ENCODE assay signal across 20 mouse cellular contexts in the genomic region with DNA sequence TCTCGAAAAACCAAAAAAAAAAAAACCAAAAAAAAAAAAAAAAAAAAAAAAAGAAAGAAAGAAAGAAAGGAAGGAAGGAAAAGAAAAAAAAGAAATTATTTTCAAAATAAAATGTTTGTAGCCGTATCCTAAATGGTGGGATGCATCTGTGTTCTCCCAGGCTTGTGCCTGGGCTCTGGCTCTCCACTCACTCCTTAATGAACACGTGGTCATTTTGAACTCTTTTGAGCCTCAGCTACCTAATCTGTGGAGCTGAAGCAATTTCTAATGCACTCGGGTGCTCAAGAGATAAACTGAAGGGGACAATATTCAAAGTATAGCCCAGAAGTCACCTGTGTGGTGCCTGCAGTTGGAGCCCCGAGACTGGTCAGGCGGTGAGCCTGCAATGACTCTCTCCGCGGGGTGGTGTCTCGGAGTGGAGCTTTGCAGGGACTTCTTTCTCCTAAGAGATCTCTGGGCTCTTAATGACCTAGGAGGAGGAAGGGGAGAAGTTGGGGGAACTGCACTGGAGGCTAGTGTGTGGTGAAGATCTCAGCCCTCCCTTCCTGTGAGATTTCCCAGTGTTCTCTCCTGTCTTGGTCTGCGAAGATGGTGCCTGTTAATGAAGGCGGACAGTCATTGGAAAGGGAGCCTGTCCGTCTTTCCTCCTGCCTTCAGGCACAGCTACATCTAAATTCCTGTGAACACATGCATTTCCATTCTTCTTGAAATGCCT. TPM values are rescaled to one million over a fixed set of nuclear protein-coding genes. Genes with fewer than 3 reads are reported as not detected.
"Had no signal": no experiment of that assay in that cellular context is flagged by ENCODE, and none has a peak within 500 bp of the region (broad histone marks: within the 10 kb centered on the region; RNA-seq: fewer than 3 reads in every experiment).

No protein-coding gene starts in this region.

- H3K4me2 ChIP-seq: limb, embryonic 12.5 days; limb, embryonic 15.5 days; liver, embryonic 11.5 days; liver, embryonic 15.5 days; midbrain, embryonic 11.5 days had no signal

- H3K27ac ChIP-seq: limb, embryonic 12.5 days; limb, embryonic 15.5 days; liver, embryonic 15.5 days; stomach, postnatal 0 days had no signal

- H3K36me3 ChIP-seq: liver, embryonic 15.5 days had no signal

- H3K4me3 ChIP-seq: limb, embryonic 12.5 days; limb, embryonic 15.5 days; liver, embryonic 15.5 days had no signal

- H3K9me3 ChIP-seq: limb, embryonic 12.5 days; limb, embryonic 15.5 days; liver, embryonic 15.5 days had no signal

- H3K9ac ChIP-seq: limb, embryonic 12.5 days; limb, embryonic 15.5 days; liver, embryonic 15.5 days had no signal

- DNase-seq: kidney, adult 9 months; kidney, postnatal 14 days; kidney, postnatal 4 days; left cerebral cortex, postnatal 4 days; lung, adult 2 months; lung, postnatal 14 days; lung, postnatal 4 days; midbrain, embryonic 14.5 days; thymus, adult 2 months; thymus, postnatal 25 days had no signal

- H3K27me3 ChIP-seq: limb, embryonic 12.5 days; limb, embryonic 15.5 days; liver, embryonic 15.5 days had no signal

RNA-seq across cellular contexts. Expression of a gene that starts 51.6 kb away (rescaled TPM):
- total RNA-seq: megakaryocyte progenitor cell, adult 5-6 weeks; megakaryocyte-erythroid progenitor cell, adult 5-6 weeks had no signal
- polyA plus RNA-seq: small intestine, adult 2 months; spleen, adult 2 months had no signal
